8 mouse cellular contexts compared by ENCODE assay signal in the genomic region with DNA sequence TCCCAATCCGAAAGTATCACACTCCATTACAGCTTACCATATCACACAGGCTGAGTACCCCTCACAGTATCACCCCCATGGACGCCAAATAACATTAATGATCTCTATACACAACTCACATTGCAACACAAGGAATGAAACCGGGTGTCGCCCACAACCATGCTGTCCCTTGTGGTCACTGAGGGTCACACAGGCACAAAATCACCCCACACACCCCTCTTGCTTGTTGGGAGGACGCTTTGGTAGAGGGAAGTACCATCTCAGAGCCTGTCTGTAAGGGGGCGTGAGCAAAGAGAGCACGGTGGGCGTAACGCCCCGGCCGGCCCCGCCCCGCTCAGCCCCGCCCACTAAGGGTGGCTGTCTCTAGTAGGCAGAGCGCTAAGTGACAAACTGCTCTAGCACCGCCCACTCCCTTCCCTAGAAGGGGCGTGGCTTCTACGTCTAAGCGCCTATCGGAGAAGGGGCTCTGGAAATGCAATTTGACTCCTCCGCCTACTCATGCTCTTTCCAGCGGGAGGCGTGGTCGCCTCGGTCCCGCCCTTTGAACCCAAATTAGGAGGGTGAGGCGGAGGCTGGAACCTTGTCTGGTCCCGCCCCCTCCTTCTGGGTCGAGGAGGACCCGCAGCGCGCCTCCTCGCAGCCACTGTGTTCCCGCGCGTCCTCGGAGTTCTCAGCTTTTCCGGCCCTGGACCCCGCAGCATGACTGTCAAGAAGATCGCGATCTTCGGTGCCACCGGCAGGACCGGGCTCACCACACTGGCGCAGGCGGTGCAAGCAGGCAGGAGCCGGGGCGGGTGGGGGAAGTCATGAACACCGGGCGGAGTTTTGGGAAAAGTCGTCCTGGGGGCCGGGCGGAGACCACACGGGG. TPM values are rescaled to one million over a fixed set of nuclear protein-coding genes. Genes with fewer than 3 reads are reported as not detected.
DNase-seq lines count a peak whose midpoint lies in the region; ATAC-seq lines count a peak whose summit lies in the region.

A gene (minus strand): TSS at position 268 of the 868 bp plus-strand sequence.
A gene (plus strand): TSS at position 560 of the 868 bp plus-strand sequence.

- no peaks in the 10 kb centered on the region for H3K36me3 ChIP-seq in intestine, embryonic 14.5 days (ENCODE audit: control insufficient read depth, insufficient read depth, low read length)

- no peak within 1 kb of the TSS for H3K27ac ChIP-seq in intestine, embryonic 14.5 days (ENCODE audit: low read depth)

- intact Hi-C loops in left cerebral cortex, postnatal 14 days (cut with DNase I) = loop anchor here (2.0 to 10.0 kb wide), 3 partner anchors 25 to 237 kb away; a partner anchor contains a TSS

- peak within 1 kb of the TSS; percentile 56 for H3K9ac ChIP-seq in intestine, embryonic 14.5 days (ENCODE audit: low read length)

- peak; percentile 92 for ATAC-seq in intestine, embryonic 14.5 days (replicated peaks; ENCODE audit: low FRiP score, low TSS enrichment, low read depth)

- H3K4me2 ChIP-seq in intestine, embryonic 14.5 days (ENCODE audit: low read length) = peak within 1 kb of the TSS; percentile 96

- H3K4me3 ChIP-seq in intestine, embryonic 14.5 days (ENCODE audit: low read depth, low read length) = peak within 1 kb of the TSS; percentile 48

- peaks cover 14% of the 10 kb centered on the region for H3K4me1 ChIP-seq in intestine, embryonic 14.5 days (replicated peaks; ENCODE audit: control insufficient read depth, insufficient read depth, low read length)

- DNase-seq in adrenal gland, adult 18-20 months (ENCODE audit: low spot score in 2 of 2) = peak; percentile 90 to 91
- DNase-seq in embryo, embryonic 11 days = peak; percentile 100
- peak; percentile 99 for DNase-seq in gastrocnemius, postnatal 25 days
- peak; percentile 98 for DNase-seq in intestine, embryonic 14.5 days (ENCODE audit: low spot score)
- DNase-seq in left cerebral cortex, postnatal 14 days (ENCODE audit: low spot score in 2 of 2) = peak; percentile 96 to 99
- peak; percentile 100 for DNase-seq in mesoderm, embryonic 11.5 days (ENCODE audit: low read depth, low spot score)
- DNase-seq in right cerebral cortex, postnatal 36 days (ENCODE audit: low spot score in 2 of 2) = peak; percentile 98 to 99
- peak; percentile 99 for DNase-seq in yolk sac, embryonic 10.5 days (ENCODE audit: low spot score)

- no peaks in the 10 kb centered on the region for H3K9me3 ChIP-seq in intestine, embryonic 14.5 days (ENCODE audit: control insufficient read depth, low read length)

- peaks cover 30% of the 10 kb centered on the region for H3K27me3 ChIP-seq in intestine, embryonic 14.5 days (replicated peaks; ENCODE audit: control insufficient read depth, insufficient read depth, low read length)

- under 1% methylated on average over 54 of the region's 54 CpGs for WGBS in intestine, embryonic 14.5 days

RNA-seq across cellular contexts. Expression of the first gene that starts in this region (rescaled TPM):
- 1 to 10 TPM; 2.9 to 3.1 TPM for total RNA-seq in adrenal gland, adult 18-20 months (2021)
- under 1 TPM in 1 of 2 experiments, not detected in 1; 0.05 TPM for total RNA-seq in gastrocnemius, postnatal 25 days (2021)
- polyA plus RNA-seq in intestine, embryonic 14.5 days (2014; fragmentation: Nextera tagmentation; extraction: Ambion mirVana) = 0.34 and 0.48 TPM in 2 replicates
- 100 to 1,000 TPM; 128 to 132 TPM for total RNA-seq in left cerebral cortex, postnatal 14 days (2021)

RNA-seq across cellular contexts. Expression of the second gene that starts in this region (rescaled TPM):
- total RNA-seq in adrenal gland, adult 18-20 months (2021) = 10 to 100 TPM; 40.1 to 56.1 TPM
- 10 to 100 TPM; 11.0 to 17.2 TPM for total RNA-seq in gastrocnemius, postnatal 25 days (2021)
- polyA plus RNA-seq in intestine, embryonic 14.5 days (2014; fragmentation: Nextera tagmentation; extraction: Ambion mirVana) = 52.3 and 54.0 TPM in 2 replicates
- total RNA-seq in left cerebral cortex, postnatal 14 days (2021) = 10 to 100 TPM; 11.7 to 13.0 TPM

Comparison
In these comparisons a context has a peak if more than half of its experiments do, and no peak if none do; other contexts are left out.
1. RNA of the first gene that starts in this region (total RNA-seq): 128 to 132 TPM in left cerebral cortex, postnatal 14 days; 2.9 to 3.1 TPM in adrenal gland, adult 18-20 months and 0.05 TPM in gastrocnemius, postnatal 25 days; every median in the first group is over 10 times any median in the second.
2. Peak in every context shown above with its lines, with median percentiles within 50 percentile points of each other: DNase-seq.